Mouse (Mus musculus): ENCODE measurements at regions not wholly inside any gene's neighbourhood (a gene's known extent, or its start where the extent isn't known, plus 50 kb on each side); places are given as distances from the start of the nearest gene placed in this dataset.
"Not testable (repeated sequence)": the region's sequence is repeated elsewhere in the genome, so short reads cannot be mapped to it uniquely, and the experiment has no call there.

GRCm38 (mm10) chr12:46636888-46637287, 181.8 kb downstream of the Nova1 start:
- DNase-seq (ENCODE audit: low spot score): no peak

GRCm38 (mm10) chr12:46635125-46635772, 183.5 kb downstream of the Nova1 start:
- peak; percentile 6 for DNase-seq (ENCODE audit: low spot score)

- no peak for DNase-seq (ENCODE audit: low spot score)
Observed at GRCm38 (mm10) chr12:46634771-46635124, 184.0 kb downstream of the Nova1 start.

GRCm38 (mm10) chr12:46632384-46632783, 186.3 kb downstream of the Nova1 start:
- not testable (repeated sequence) for DNase-seq (ENCODE audit: low spot score)

- DNase-seq (ENCODE audit: low spot score): no peak
Observed at GRCm38 (mm10) chr12:46627320-46627719, 191.4 kb downstream of the Nova1 start.

- no peak for DNase-seq (ENCODE audit: low spot score)
Observed at GRCm38 (mm10) chr12:46611439-46611838, 207.3 kb downstream of the Nova1 start.

GRCm38 (mm10) chr12:46609580-46610311, 209.0 kb downstream of the Nova1 start:
- DNase-seq (ENCODE audit: low spot score): no peak

GRCm38 (mm10) chr12:46608290-46608910, 210.3 kb downstream of the Nova1 start:
- no peak for DNase-seq (ENCODE audit: low spot score)

- no peak for DNase-seq (ENCODE audit: low spot score)
Observed at GRCm38 (mm10) chr12:46597200-46597599, 221.5 kb downstream of the Nova1 start.

- no peak for DNase-seq (ENCODE audit: low spot score)
Observed at GRCm38 (mm10) chr12:46568665-46569064, 250.1 kb downstream of the Nova1 start.

- no peak for DNase-seq (ENCODE audit: low spot score)
Observed at GRCm38 (mm10) chr12:46566324-46566723, 252.4 kb downstream of the Nova1 start.

- no peak for DNase-seq (ENCODE audit: low spot score)
Observed at GRCm38 (mm10) chr12:46520942-46521341, 297.8 kb downstream of the Nova1 start.

- no peak for DNase-seq (ENCODE audit: low spot score)
Observed at GRCm38 (mm10) chr12:46507829-46508228, 310.9 kb downstream of the Nova1 start.

- DNase-seq (ENCODE audit: low spot score): no peak
Observed at GRCm38 (mm10) chr12:46492465-46492864, 326.3 kb downstream of the Nova1 start.

GRCm38 (mm10) chr12:46450888-46451287, 367.8 kb downstream of the Nova1 start:
- DNase-seq (ENCODE audit: low spot score): no peak

GRCm38 (mm10) chr12:46444644-46445313, 373.9 kb downstream of the Nova1 start:
- no peak for DNase-seq (ENCODE audit: low spot score)

GRCm38 (mm10) chr12:46419591-46419990, 399.1 kb downstream of the Nova1 start:
- DNase-seq (ENCODE audit: low spot score): no peak

GRCm38 (mm10) chr12:46418990-46419389, 399.7 kb downstream of the Nova1 start:
- no peak for DNase-seq (ENCODE audit: low spot score)

- no peak for DNase-seq (ENCODE audit: low spot score)
Observed at GRCm38 (mm10) chr12:46416765-46417404, 401.8 kb downstream of the Nova1 start.

GRCm38 (mm10) chr12:46416250-46416649, 402.5 kb downstream of the Nova1 start:
- DNase-seq (ENCODE audit: low spot score): no peak

- DNase-seq (ENCODE audit: low spot score): no peak
Observed at GRCm38 (mm10) chr12:46405674-46406073, 413.1 kb downstream of the Nova1 start.

GRCm38 (mm10) chr12:46399653-46399975, 419.1 kb downstream of the Nova1 start:
- DNase-seq (ENCODE audit: low spot score): no peak
